Mouse (Mus musculus) liver, postnatal 0 days (tissue): ENCODE measurements at regions not wholly inside any gene's neighbourhood (a gene's known extent, or its start where the extent isn't known, plus 50 kb on each side); places are given as distances from the start of the nearest gene placed in this dataset.

Experiments
- ATAC-seq: fragments of 200-750 bp; cut with Nextera tagmentation; 2 replicates; pipeline ENCODE4 v1.8.0; 2017; ENCODE audit warnings: mild to moderate bottlenecking, moderate library complexity
- DNase-seq: peaks from one replicate; pipeline ENCODE4 v3.0.0-alpha.2; 2016
- H3K27ac ChIP-seq: fragments of 300-500 bp; sonication (generic); 2 replicates; pipeline ENCODE4 v1.5.1; 2014; ENCODE audit warnings: antibody characterized with exemption, moderate library complexity, mild to moderate bottlenecking, low read depth
- H3K27me3 ChIP-seq: fragments of 300-500 bp; sonication (generic); 2 replicates; pipeline ENCODE4 v1.6.1; 2014; ENCODE audit warnings: low read length, control low read depth, mixed read lengths; ENCODE audit not compliant: insufficient read depth
- H3K36me3 ChIP-seq: fragments of 300-500 bp; sonication (generic); replicated peaks from 2 replicates; pipeline ENCODE4 v1.6.1; 2014; ENCODE audit warnings: mild to moderate bottlenecking, control low read depth, low read length, moderate library complexity, mixed read lengths; ENCODE audit not compliant: insufficient read depth
- H3K4me1 ChIP-seq: fragments of 300-500 bp; sonication (generic); 2 replicates; pipeline ENCODE4 v1.6.1; 2014; ENCODE audit warnings: antibody characterized with exemption, mild to moderate bottlenecking, control low read depth; ENCODE audit not compliant: insufficient read depth
- H3K4me2 ChIP-seq: fragments of 300-500 bp; sonication (generic); 2 replicates; pipeline ENCODE4 v1.6.1; 2014; ENCODE audit warnings: low read depth, mild to moderate bottlenecking, low read length, moderate library complexity, mixed read lengths
- H3K4me3 ChIP-seq: fragments of 300-500 bp; sonication (generic); 2 replicates; pipeline ENCODE4 v1.5.1; 2014; ENCODE audit warnings: low read depth, low read length
- H3K9ac ChIP-seq: fragments of 300-500 bp; sonication (generic); replicated peaks from 2 replicates; pipeline ENCODE4 v1.6.1; 2014; ENCODE audit warnings: mild to moderate bottlenecking, moderate library complexity
- H3K9me3 ChIP-seq: fragments of 300-500 bp; sonication (generic); 2 replicates; pipeline ENCODE4 v1.6.1; 2016; ENCODE audit warnings: mild to moderate bottlenecking, control low read depth, low read length, mixed read lengths
- CTCF ChIP-seq: sonication (generic); IDR thresholded peaks from 2 replicates; pipeline ENCODE4 v1.5.1; 2016; ENCODE audit warnings: antibody characterized with exemption, low read depth
- EP300 ChIP-seq: IDR thresholded peaks from 2 replicates; pipeline ENCODE4 v1.6.1; 2016; ENCODE audit warnings: antibody characterized with exemption, low read depth, mild to moderate bottlenecking
- WGBS: fragments of 180-500 bp; shearing (Covaris S2); extraction: QIAGEN DNeasy Blood & Tissue Kit; methylation state at CpG from one replicate; pipeline ENCODE4 v1.1.7; 2014; ENCODE audit not compliant: insufficient replicate concordance; 5-methylcytosine and 5-hydroxymethylcytosine counted together

DNA sequence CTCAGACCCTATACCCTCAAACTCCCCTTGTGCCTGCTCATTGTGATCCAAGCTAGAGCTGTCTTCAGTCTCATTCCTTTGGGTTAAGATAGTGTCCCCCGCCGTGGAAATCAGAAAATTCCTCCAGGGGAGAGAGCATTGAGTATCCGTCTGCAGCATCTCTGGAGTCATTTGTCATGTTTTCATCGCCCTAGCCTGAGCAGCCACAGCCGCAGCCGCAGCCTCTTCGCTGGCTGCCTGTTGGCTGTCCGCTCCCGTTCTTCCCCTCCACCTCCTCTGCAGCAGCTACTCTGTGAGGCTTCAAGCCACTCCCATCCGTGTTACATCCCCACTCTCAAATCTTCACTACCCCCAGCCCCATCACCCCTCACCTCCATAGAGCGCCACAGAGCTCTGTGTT is 255.1 kb downstream of the Clic5 start:
- 72% methylated on average over 11 of the region's 11 CpGs for WGBS
- Histone ChIP-seq H3K4me2 (no peak overlapping the region), H3K4me3 (no peak overlapping the region), H3K9ac (no peak overlapping the region), H3K9me3 (no peaks in the 10 kb centered on the region), H3K27ac (no peak overlapping the region), H3K4me1 (no peaks in the 10 kb centered on the region), H3K27me3 (no peaks in the 10 kb centered on the region), H3K36me3 (no peaks in the 10 kb centered on the region)
- TF ChIP-seq EP300, result no peak
- DNase-seq, result no peak
- ATAC-seq, result no peak

DNA sequence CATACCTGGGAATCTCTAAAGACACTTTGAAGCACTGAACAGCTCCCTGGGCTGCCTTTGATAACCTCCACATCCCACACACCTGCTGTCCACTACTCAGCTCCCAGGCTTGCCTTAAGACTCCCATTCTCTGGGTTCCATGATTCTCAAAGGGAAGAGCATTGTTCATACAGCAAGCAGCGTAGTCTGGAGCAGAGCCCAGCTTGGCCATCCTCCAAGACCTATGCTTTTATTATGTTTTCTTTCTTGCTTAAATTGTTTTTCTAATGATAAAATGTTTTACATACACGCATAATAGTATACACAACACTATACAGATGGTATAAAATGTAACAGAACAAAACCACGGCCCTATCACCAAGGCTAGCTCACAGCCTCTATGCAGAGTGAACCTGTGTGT is 257.0 kb downstream of the Clic5 start:
- Histone ChIP-seq H3K27ac (no peak overlapping the region), H3K4me2 (no peak overlapping the region), H3K9ac (no peak overlapping the region), H3K4me1 (no peaks in the 10 kb centered on the region), H3K27me3 (no peaks in the 10 kb centered on the region), H3K9me3 (no peaks in the 10 kb centered on the region), H3K36me3 (no peaks in the 10 kb centered on the region), H3K4me3 (no peak overlapping the region)
- ATAC-seq (no peak), DNase-seq (no peak)
- WGBS, result 66% methylated on average over 3 of the region's 3 CpGs
- TF ChIP-seq EP300 (no peak), CTCF (no peak)
